Mouse (Mus musculus) mouse embryonic stem cell (cell line): ENCODE measurements around the gene Hoxa9.

ENCODE experiments used
- in situ Hi-C, 2 experiments: fragments of 300-500 bp; cut with MboI; formaldehyde crosslinking; loops; 1 replicate in 1 of 2; 3 replicates in 1 of 2; pipeline ENCODE4 v1.14.3; 2019 to 2020; ENCODE audit warnings: low sequenced_read_pairs in 2 of 2, low pct_unique_long_range_greater_than_20kb in 1 of 2, mixed read lengths in 1 of 2; ENCODE audit not compliant: unreplicated experiment in 1 of 2

Gene Hoxa9

DNA sequence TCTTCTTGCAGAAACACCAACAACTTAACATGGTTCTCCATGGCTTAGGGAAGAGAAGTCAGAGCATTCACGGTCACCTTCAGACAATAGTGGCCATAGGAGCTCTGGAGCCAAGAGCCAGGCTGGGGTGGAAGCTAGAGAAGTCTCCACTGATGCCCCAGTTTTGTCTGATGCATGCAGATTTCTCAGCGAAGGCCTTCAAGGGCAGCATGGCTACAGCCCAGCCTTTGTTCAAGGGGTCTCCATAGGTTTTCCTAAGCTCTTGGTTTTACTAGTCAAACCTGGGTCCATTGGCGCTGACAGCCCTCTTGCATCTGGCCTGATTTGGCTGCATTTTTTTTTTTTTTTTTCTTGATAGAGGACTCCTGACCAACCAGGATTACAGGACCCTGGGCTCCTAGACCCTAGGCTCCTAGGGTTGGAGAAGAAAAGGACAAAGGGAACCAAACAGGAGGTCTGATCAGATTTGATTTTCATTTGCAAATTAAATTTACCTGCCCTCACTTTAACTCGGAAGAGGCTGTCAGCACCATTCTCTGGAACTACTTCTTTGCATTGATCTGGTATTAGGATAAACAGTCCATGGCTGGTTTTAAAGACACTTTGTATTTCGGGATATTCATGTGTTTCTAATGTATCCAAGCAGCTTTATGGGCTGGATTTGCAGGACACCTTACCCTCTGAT lies 33.4 kb upstream of the Hoxa9 start:
- in situ Hi-C loops, result loop anchor here in 1 of 2 experiments (25.0 kb wide), 2 partner anchors 573 to 648 kb away; no protein-coding TSS in a partner anchor

DNA sequence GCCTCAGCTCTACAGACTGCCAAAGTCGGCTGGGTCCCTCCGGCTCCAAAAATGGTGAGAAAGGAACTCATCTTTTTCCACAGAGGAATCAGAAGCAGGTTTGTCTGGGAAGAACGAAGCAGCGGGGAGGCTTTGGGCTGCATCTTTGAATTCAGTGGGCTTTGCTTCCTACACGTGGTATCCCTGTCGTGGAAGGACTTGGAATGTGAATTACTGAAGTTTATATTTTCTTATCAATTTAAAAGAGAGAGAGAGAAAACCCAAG lies 32.4 kb upstream of the Hoxa9 start:
- in situ Hi-C loops, result loop anchor here in 1 of 2 experiments (25.0 kb wide), 2 partner anchors 574 to 649 kb away; no protein-coding TSS in a partner anchor

DNA sequence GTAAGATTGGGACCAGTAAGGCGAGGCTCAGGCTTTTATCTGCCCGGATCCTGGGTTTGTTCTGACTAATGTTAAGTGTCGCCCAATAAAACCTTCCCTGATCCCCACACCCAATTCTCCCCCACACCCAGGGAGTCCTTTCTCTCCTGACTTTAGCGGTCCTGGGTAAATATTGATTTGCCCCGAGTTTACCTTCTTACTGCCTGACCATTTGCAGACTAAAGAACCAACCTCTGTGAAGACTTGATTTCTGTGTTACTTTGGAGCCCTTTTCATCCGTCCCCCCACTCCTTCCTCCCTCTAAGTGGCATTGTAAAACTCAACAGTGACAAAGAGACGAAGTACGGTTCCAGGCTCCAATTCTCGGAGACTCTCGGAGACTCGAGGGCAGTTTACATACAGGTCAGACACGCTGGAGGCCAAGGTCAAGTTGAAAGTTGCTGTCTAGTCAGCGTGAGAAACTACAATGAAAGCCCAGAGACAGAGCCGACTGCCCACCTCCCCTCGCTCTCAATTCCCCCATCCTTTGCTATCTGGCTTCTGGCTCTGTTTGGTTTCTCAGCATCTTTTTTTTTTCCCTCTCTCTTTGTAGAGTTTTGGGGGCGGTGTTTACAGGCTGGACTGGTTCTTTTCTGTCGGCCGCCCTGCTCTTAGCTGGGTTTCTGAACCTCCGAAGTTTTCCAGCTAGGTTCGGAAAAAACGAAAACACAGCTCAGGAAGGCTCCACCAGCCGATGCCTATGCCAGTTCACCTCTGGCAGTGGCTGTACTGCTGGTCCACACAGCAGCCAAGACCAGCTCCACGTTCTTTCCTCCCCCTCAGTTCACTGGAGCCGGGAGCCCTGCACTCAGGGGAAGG lies 31.8 kb upstream of the Hoxa9 start:
- in situ Hi-C loops, result loop anchor here in 1 of 2 experiments (25.0 kb wide), 2 partner anchors 575 to 650 kb away; no protein-coding TSS in a partner anchor

DNA sequence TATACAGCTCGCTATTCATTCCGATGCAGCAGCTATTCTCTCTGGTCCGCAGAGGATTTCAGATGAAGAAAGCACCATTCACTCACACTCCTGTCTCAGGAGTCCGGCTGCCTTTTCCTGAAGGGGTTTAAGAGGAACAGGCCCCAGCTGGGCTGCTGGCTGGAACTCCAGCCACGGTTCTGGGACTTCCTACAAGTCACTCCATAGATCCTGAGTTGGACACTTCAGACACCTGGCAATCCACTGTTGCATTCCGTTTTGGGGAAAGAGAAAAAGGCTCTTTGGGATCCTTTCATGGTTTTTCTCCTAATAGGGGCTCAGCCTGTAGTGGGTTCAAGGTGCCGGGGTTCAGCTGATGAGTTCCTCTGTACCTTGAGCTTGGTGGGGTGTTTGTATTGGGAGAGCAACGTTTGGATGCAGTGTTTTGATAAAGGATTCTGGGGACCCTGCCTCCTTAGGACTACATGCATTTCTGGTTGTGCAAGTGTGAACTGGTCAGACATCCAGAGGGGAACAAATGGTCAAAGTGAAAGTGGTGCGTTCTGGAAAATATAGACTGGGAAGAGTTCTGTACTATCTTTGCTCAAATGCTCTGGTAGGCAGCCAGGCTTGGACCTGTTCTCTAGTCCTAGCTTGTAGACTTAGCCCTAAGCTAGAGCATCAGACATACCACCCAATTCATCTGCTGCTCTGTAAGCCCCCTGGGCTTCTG lies 31.0 kb upstream of the Hoxa9 start:
- in situ Hi-C loops, result loop anchor here in 1 of 2 experiments (25.0 kb wide), 2 partner anchors 575 to 650 kb away; no protein-coding TSS in a partner anchor

DNA sequence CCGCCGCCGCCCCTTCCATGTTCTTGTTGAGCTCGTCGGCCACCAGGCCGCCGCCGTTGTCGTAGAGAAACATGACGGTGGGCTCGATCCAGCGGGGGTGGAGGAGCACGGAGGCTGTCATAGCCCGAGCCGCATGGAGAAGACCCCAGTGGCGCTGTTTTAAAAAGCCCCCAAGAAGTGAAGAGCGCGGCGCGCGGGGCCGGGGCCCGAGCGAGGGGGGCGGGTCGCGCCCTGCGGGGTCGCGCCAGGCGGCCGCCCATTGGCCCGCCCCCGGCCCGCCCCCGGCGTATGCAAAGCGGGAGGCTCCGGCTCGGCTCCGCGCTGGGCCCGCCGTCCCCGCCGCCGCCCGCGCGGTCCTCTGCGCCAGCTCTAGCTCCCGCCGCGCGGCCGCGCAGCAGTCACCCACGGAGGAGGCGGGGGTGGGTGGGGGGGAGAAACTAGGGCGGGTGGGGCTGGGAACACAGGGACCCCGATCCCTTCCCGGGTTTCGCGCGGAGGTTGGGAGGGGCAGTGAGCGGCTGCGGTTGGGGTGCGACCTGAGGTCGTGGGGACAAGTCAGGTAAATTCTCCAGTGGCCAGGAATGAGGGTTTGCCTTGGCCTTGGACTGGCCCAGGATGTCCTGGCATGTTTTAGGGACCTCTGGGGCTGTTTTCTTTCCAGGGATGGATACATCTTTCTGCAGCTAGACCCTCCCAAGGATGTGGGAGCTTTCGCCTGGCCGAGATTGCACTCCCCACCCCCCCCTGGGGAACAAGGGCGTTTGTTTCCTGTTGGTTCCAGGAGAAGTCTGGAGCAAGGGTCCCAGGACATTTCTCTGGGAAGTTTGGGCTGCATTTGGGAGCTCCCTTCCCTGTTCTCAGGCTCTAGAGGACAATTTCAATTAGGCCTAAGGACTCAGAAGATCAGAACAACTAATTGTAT lies 30.0 kb upstream of the Hoxa9 start, which contains the start of gene Hoxa13:
TSS of gene Hoxa13 (minus strand) at position 227 of the 922 bp plus-strand sequence.
- in situ Hi-C loops, result loop anchor here in 1 of 2 experiments (25.0 kb wide), 2 partner anchors 576 to 651 kb away; no protein-coding TSS in a partner anchor

DNA sequence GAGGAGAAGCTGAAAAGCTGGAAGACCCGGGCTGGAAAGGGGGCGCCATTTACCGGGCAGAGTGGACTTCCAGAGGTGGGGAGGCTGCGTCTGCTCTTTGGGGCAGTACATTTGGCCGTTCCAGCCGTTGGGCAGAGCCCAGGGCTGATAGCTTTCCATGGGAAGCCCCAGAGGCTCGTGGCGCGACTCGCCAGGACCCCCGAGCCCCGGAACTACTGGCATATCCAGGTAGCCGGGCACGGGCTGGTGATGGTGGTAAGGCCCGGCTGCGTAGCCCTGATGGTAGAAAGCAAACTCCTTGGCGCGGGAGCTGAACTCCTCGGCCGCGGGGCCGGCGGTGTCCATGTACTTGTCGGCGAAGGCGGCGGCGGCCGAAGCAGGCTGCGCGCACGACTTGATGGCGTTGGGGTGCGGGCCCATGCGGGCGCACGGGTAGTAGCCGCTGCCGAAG lies 28.9 kb upstream of the Hoxa9 start:
- in situ Hi-C loops, result loop anchor here (10.0 to 25.0 kb wide), 4 partner anchors 55 to 652 kb away; partner anchors contain the start of gene Evx1 (in 1 of the 2)

DNA sequence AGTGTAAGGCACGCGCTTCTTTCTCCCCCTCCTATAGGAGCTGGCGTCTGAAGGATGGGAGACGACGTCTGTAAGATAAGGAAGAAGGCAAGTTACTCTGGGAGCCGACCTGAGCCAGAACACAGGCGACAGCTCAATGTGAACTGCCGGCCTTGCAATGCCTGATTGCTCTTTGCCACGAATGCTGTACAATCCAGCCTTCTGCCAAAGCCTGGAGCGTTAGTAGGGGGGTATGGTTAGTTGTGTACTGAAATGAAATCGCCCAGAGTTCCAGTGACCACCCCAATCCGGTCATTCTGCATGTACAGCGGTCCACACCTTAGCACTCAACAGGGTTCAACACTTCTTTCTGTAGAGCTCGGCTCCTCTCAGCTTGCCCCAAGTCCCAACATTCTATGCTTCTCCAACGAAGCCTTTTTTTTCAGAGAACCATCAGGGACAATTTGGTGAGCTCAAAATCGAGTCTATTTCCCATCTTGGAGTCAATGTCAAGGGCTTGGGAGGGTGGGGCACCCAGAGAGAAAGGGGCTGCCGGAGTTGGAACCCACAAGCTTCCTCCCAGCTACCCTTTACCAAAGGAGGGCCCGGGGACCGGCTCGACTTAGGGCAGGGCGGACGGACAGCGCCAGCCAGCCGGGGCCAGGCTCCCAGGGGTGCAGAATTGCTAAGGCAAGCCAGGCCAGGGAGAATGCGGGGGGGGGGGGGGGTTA lies 28.3 kb upstream of the Hoxa9 start:
- in situ Hi-C loops, result loop anchor here (10.0 to 25.0 kb wide), 4 partner anchors 56 to 653 kb away; partner anchors contain the start of gene Evx1 (in 1 of the 2)

DNA sequence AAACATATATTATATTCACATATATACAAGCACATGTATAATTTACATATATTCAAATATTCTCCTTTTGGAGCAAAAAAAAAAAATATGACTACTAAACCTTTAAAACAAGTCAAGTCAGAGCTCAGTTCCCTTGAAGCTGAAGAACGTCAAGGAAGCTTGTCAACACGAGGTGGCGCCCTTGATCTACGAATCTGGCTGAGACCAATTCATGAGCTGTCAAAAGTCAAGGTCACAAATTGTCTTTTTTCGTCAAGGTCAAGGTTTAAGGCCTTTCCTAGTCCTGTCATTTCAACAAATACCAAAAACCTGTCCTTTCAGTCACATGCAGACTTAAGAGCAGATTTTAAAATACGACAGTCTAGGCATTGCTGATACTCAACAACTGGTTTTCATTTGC lies 26.1 kb upstream of the Hoxa9 start:
- in situ Hi-C loops, result loop anchor here (10.0 to 25.0 kb wide), 4 partner anchors 58 to 655 kb away; partner anchors contain the start of gene Evx1 (in 1 of the 2)

DNA sequence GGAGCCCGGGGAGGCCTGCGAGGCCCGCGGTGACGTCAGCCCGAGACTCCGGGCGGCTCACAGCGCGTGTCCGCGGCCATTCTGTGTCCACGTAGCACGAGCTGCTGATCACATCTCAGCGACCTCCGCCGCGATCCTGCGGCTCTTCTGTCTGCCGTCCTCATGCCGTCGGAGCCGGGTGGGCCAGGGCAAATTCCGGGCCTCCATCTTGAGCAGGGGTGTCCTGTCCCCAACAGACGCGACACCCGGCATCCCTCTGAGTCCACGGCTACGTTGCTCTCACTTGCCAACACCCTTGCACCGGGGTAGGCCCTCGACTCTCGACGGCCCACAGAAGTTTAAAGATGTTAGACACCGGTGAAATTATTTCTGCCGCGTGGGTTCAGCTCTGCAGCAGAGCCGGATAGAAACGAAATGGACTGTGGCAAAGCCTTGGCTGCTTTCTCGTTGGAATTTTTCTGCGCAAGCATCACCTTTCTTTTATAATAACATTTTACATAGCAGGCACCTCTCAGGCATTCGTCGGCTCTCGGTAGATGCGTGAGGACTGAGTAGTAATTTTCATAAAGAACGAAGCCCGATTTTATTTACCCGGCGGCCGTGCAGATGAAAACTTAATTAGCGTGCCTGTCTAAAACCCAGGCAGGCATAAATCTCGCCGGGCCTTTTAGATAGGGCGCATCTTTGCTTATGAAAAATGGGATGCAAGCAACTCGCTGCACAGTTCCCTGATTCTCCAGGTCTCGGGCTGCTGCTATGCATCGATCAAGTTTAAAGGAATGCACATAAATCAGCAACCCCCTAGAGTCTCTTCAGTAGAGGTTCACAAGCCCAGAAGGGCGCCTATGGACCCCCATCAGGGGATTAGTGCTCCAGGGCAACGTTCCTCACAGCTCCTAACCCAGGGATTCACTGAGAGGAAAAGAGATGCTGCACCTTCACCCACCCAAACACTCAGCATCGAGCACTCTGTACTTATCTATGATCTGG lies 22.9 kb upstream of the Hoxa9 start:
- in situ Hi-C loops, result loop anchor here (10.0 to 25.0 kb wide), 4 partner anchors 61 to 658 kb away; partner anchors contain the start of gene Evx1 (in 1 of the 2)

DNA sequence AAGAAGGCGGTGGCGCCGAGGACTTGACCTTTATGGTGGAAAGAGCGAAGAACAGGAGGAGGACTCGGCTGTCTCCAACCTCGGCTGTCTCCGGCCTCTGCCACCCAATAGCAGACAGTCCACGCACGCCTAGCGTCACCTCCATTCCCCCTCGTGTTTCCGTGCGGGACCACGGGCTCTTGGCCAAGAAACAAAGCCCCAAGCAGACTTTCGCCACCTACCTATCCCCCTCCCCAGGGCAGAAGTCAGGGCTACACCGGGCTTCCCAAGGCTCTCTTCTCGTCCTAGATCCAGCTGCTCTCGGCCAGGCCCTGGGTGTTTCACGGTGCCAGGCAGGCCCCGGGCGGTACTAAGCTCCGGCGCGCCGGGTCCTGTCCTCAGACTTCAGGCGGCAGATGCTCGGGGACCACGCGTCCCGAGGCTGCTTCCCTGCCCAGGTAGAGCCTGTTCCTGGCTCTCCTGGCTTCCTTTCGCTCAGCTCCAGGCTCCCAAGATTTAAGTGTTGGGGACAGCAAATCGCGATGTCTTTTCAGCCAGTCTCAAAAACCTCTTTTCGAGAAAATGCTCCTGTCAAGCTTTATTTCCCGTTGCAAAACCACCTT lies 22.0 kb upstream of the Hoxa9 start:
- in situ Hi-C loops, result loop anchor here (10.0 to 25.0 kb wide), 4 partner anchors 62 to 659 kb away; partner anchors contain the start of gene Evx1 (in 1 of the 2)

DNA sequence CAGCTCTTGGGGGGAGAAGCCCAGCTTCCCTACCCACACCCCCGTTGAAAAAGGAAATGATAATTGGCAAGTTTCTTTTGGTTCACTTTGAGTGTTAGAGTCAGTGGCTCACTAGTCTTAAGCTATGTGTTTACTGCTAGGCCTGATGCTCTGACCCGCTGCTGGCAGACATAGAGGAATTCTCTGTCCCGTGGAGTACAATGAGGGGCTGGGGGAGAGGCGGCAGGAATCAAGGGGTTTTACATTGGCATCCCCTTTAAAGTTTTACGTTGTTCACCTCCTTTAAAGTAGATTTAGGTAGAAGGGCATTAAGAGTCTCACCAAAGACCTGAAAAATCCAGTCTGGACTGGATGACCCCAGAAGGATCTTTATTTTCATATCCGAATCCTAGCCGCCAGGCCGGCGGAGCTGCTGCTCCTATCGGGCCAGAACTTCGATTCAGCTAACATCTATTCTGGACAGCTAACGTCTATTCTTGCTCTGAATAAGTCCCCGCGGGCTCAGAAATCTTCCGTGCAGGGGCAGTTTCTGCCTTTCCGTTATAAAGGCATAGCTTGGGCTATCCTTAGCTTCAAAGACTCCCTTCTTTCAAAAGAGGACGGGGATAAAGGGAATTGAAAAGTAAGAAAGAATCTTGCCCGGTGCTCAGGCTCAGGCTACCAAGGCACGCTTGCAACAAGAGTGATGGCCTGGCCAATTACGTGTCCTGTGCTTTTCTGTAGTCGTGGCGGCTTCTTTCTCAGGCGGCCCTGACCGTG lies 21.3 kb upstream of the Hoxa9 start:
- in situ Hi-C loops, result loop anchor here (10.0 to 25.0 kb wide), 4 partner anchors 63 to 660 kb away; partner anchors contain the start of gene Evx1 (in 1 of the 2)

DNA sequence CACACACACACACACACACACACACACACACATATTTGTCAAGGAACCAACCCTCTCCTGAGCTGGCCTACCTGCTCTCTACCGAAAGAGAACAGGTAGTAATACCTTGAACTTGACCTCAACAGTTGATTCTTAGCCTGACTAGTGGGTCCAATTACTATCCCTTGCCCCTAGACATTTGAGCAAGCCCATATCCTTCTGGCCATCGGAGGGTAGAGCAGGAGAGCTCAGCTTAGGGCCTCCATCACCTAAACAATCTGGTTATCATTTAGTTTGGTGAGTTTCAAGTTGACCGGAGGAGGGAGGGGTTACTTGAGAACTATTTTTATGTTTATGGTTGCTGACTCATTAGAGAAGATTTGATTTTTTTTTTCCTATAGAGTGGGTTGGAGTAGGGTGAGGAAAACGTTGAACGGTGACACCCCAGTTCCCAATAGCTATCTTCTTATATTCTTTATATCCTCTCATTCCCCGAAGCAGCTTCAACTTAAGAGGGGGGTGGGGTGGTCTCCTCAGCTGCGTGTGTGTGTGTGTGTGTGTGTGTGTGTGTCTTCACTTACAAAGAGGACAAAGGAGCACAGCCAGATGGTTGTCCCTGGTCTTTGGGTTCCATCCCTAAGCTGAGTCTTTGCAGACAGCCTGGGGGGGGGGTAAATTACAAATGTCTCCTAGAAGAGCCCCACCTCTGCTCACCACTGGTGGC lies 20.4 kb upstream of the Hoxa9 start:
- in situ Hi-C loops, result loop anchor here (10.0 to 25.0 kb wide), 4 partner anchors 63 to 661 kb away; partner anchors contain the start of gene Evx1 (in 1 of the 2)

DNA sequence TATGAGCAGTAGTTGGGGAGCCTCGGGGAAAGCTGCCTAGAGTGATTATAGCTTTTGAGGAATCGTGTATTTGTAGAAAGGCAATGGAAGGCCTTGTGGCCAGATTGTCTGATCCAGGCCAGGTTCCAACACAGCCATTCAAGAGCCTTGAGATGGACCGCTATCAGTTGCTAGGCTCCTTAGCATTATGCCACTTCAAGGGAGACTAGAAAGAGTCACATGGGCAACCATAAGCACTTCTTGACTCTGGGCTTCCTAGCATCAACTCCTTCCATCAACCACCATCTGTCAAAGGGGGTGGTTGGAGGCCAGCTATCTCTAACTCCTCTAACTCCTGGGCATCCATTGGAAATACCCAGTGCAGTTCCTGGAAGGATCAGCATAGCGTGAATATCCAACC lies 18.9 kb upstream of the Hoxa9 start:
- in situ Hi-C loops, result loop anchor here (5.0 to 25.0 kb wide), 6 partner anchors 65 to 1063 kb away; partner anchors contain the start of gene Evx1 (in 1 of the 2)

DNA sequence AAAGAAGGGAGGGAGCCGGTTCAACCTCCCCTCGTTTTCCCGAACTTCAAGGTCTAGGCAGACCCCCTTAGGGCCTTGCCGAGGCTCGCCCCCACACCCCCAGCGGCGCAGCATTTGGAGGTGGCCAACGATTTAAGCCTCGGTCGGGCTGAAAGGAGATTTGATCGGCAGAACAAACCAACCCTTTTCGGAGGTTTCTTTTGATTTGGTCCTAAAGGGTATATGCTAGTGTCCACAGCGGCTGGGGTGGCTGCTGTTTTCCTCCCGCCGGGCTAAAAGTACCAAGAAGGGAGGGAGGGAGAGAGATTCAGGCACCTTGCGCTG lies 18.5 kb upstream of the Hoxa9 start:
- in situ Hi-C loops, result loop anchor here (5.0 to 25.0 kb wide), 2 partner anchors 82 to 1062 kb away; no protein-coding TSS in a partner anchor
